Mouse (Mus musculus): ENCODE measurements around the gene Tor1a.
A peak's percentile ranks its signal among the peaks of the same experiment; 100 is the strongest.

Gene Tor1a

GRCm38 (mm10) chr2:30967352-30968327 is at the start of gene Tor1a:
TSS of gene Tor1a (minus strand) at chr2:30967933.
- peak; percentile 69 to 75 for DNase-seq (ENCODE audit: low read depth in 2 of 2, low spot score in 2 of 2)

GRCm38 (mm10) chr2:31013371-31014120 is 45.8 kb upstream of the Tor1a start:
- no peak for DNase-seq (ENCODE audit: low read depth in 2 of 2, low spot score in 2 of 2)

GRCm38 (mm10) chr2:31007208-31007607 is 39.5 kb upstream of the Tor1a start:
- DNase-seq (ENCODE audit: low read depth in 2 of 2, low spot score in 2 of 2), result no peak

- no peak for DNase-seq (ENCODE audit: low read depth in 2 of 2, low spot score in 2 of 2)
Observed at GRCm38 (mm10) chr2:31006434-31006833, 38.7 kb upstream of the Tor1a start.

GRCm38 (mm10) chr2:31005453-31005852 is 37.7 kb upstream of the Tor1a start:
- no peak for DNase-seq (ENCODE audit: low read depth in 2 of 2, low spot score in 2 of 2)

GRCm38 (mm10) chr2:31002857-31003256 is 35.1 kb upstream of the Tor1a start:
- DNase-seq (ENCODE audit: low read depth in 2 of 2, low spot score in 2 of 2), result no peak

GRCm38 (mm10) chr2:30998443-30999260 is 30.9 kb upstream of the Tor1a start:
- DNase-seq (ENCODE audit: low read depth in 2 of 2, low spot score in 2 of 2), result no peak

- peak in 1 of 2 experiments; percentile 8 for DNase-seq (ENCODE audit: low read depth in 2 of 2, low spot score in 2 of 2)
Observed at GRCm38 (mm10) chr2:30995432-30995996, 27.8 kb upstream of the Tor1a start.

- DNase-seq (ENCODE audit: low read depth in 2 of 2, low spot score in 2 of 2), result no peak
Observed at GRCm38 (mm10) chr2:30994853-30995252, 27.1 kb upstream of the Tor1a start.

- DNase-seq (ENCODE audit: low read depth in 2 of 2, low spot score in 2 of 2), result no peak
Observed at GRCm38 (mm10) chr2:30990221-30990620, 22.5 kb upstream of the Tor1a start.

GRCm38 (mm10) chr2:30985111-30986020 is 17.6 kb upstream of the Tor1a start:
- peak in 1 of 2 experiments; percentile 16 for DNase-seq (ENCODE audit: low read depth in 2 of 2, low spot score in 2 of 2)

- DNase-seq (ENCODE audit: low read depth in 2 of 2, low spot score in 2 of 2), result no peak
Observed at GRCm38 (mm10) chr2:30983024-30983423, 15.3 kb upstream of the Tor1a start.

GRCm38 (mm10) chr2:30981790-30982513 is 14.2 kb upstream of the Tor1a start, which contains the start of the genes BC005624 and Usp20:
TSS of gene BC005624 (minus strand) at chr2:30982201.
TSS of gene Usp20 (plus strand) at chr2:30982279.
- peak; percentile 99 to 100 for DNase-seq (ENCODE audit: low read depth in 2 of 2, low spot score in 2 of 2)

- DNase-seq (ENCODE audit: low read depth in 2 of 2, low spot score in 2 of 2), result peak; percentile 25 to 48
Observed at GRCm38 (mm10) chr2:30966826-30967225, 907 bp downstream of the Tor1a start.

- DNase-seq (ENCODE audit: low read depth in 2 of 2, low spot score in 2 of 2), result no peak
Observed at GRCm38 (mm10) chr2:30965627-30966026, 2.1 kb downstream of the Tor1a start.

GRCm38 (mm10) chr2:30962570-30963254 is 5.0 kb downstream of the Tor1a start:
- no peak for DNase-seq (ENCODE audit: low read depth in 2 of 2, low spot score in 2 of 2)

GRCm38 (mm10) chr2:30959856-30960255 is 7.9 kb downstream of the Tor1a start:
- DNase-seq (ENCODE audit: low read depth in 2 of 2, low spot score in 2 of 2), result no peak

GRCm38 (mm10) chr2:30958726-30959125 is 9.0 kb downstream of the Tor1a start:
- no peak for DNase-seq (ENCODE audit: low read depth in 2 of 2, low spot score in 2 of 2)

All from CD8-positive naive resting alpha-beta T cell, adult 2 months (primary cell).